Mouse (Mus musculus) bone marrow macrophage, adult 2 months (primary cell): ENCODE results near the gene Atoh8.

Experiments
- CTCF ChIP-seq: IDR thresholded peaks from 2 replicates; pipeline ENCODE4 v1.5.1; 2012; ENCODE audit warnings: low read depth, mild to moderate bottlenecking, low read length, moderate library complexity
- POLR2A ChIP-seq: IDR thresholded peaks from 2 replicates; pipeline ENCODE4 v1.6.1; 2012; ENCODE audit warnings: mild to moderate bottlenecking, low read depth, low read length, borderline replicate concordance

DNA sequence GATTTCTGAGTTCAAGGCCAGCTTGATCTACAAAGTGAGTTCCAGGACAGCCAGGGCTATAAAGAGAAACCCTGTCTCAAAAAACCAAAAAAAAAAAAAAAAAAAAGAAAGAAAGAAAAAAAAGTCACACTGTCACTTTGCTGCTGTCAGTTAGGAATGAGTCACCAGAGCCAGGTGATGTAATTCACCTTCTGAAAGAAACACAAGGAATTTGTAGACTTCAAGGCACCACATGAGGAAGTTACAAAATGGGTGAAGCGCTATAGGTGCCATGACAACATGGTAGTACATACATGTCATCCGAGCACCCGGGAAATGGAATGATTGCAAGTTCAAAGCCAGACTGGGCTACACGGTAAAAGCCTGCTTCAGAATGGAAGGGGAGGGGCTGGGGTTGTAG, 14.6 kb upstream of the Atoh8 start:
- TF ChIP-seq CTCF (no peak), POLR2A (no peak)
